Mouse (Mus musculus) layer of hippocampus, postnatal 36 days (tissue): ENCODE measurements around the gene Ikzf3. TPM values are rescaled to one million over a fixed set of nuclear protein-coding genes. Genes with fewer than 3 reads are reported as not detected.

Source experiments
- DNase-seq, 2 experiments: peaks; one replicate each; pipeline ENCODE4 v3.0.0; 2022
- total RNA-seq, 2 experiments: library from RNA; stranded (reverse); gene quantifications; 2 replicates each; pipeline ENCODE4 v1.2.3; 2021

Ikzf3 gene
- total RNA-seq, 2 experiments from 2014 or later: not detected

DNA sequence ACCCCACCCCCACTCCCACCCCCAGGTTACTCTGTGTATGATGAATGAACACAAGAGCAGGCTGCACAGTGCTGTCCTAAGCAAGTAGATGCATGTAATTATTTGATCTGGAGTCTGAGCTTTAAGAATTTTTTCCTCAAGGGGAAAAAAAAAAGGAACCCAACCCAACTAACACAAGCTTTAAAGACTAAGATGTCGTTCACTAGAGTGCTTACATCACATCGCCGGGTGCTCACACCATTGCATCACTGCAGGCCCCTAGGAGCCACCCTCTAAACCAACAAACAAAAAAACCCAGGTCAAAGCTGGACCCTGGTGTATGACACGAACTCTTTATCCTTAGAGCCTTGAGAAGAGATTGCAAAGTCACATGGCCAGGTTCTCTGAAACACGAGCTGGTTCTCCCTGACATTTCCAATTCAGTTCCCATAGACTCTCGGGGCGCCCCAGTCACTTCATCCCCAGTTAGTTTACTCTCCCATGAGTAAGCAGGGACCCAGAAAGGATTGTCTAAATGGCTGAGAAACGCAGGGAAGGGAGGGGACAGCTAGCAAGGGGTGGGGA lies 71.8 kb downstream of the Ikzf3 start:
- no peak for DNase-seq

DNA sequence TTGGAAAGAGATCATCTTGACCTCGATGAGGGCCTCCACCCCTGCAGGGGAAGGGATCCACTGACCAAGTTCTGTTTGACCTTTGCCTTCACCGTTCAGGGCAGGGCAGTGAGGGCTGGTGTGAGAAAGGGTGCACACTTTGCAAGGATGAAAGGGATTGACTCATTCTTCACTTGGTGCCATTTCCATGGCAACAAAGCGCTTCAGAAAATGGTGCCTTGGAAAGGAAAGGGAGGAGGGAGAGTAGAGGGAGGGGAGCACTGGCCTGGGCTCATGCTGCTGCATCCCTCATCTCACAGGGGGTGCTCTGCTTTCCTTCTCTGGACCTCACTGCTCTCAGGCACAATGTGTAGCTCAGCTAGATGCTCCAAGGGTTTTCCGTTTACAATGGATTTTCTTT lies 73.1 kb downstream of the Ikzf3 start:
- no peak for DNase-seq

DNA sequence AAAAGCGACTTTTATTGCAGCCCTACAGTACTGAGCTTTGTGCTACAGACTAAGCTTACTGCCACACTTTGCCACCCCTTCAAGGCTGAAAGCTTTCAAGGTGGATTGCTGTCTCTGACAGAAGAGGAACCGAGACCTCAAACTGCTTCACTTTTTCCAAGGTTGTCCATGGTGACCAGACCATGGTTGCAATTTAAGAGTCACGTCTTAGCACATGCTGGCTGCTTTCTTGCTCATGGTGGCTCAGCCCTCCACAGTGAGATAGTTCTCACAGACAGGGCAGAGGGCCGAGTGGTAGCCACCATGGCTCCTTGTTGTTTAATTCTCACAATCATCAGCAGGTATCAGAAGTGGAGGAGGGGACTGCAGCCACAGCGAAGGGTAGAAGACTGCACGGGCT lies 75.0 kb downstream of the Ikzf3 start:
- DNase-seq: no peak

DNA sequence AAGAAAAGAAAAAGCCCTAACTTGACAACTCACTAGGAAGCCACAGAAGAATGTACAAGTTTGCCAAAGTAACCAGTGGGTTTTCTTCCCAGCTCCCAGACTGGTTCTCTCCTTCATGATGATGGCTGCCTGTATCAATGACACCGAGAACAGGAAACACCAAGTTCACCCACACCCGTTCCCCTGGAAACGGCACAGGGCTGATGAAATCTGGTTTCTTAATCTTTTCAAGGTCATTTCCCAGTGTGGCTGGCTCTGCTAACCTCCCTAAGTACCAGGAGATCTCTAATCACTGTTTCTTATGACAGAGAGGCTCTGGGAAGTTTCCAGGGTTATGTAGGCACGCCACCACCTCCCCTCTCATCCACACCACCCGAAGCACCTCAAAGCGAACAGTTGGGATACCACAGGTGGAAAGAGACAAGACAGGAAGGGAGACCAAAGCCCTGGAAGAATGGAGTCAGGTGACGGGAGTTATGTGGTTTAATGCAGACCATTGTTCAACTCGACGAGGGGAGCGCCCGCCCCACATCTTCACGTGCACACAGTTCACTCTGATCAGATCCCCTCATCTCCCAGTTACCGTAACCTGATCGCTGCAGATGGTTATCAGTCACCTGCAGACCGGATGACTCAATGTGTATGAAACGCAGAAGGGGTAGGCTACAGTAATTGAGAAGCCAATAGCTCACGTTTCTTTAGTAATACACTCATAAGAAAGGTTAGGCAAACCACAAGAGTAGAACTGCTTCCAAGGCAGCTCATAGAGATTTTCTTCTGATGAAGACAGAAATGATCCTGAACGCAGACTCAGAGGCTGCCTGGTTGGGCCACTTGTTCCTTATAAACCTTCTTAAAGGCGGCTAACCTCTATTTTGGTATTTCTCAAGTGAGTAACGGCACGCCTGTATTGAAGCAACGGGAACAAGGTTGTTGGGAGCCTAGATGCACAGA lies 75.8 kb downstream of the Ikzf3 start:
- DNase-seq: no peak

DNA sequence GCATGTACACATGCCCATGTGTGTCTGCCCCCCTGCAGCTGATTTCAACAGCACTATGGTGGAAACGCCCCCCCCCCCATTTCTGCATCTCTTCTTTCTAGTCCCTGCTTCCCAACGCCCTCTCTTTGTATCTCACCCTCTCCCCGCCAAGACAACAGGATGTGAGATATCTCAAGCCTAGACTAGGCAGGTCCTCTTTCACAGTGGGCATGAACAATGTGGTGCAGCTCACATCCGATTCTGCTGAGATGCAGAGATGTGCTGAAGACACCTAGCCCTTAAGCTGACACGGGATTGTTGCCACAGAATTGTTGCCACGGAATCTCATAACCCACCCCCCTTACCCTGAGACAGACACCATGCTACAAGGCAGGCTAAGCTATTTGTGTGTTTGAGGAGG lies 81.3 kb downstream of the Ikzf3 start:
- DNase-seq: no peak

DNA sequence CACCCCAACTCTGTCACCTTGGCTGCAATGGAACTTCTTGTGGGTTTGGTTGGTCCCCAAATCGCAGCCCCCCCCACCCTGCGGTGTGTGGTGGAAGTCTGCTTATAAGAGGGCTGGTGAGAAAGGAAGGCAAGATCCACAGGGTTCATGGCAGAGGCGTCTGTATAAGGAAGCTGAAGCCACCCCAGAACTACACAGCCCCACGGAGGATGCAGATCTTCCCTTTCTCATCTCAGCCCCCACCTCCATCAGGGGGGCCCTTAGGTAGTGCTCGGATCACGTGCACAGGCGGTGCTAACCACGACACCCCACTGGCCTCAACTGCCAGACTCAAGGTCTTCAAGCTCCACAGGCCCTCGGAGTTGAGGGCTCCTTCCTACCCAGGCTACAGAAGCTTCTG lies 81.9 kb downstream of the Ikzf3 start:
- DNase-seq: no peak

DNA sequence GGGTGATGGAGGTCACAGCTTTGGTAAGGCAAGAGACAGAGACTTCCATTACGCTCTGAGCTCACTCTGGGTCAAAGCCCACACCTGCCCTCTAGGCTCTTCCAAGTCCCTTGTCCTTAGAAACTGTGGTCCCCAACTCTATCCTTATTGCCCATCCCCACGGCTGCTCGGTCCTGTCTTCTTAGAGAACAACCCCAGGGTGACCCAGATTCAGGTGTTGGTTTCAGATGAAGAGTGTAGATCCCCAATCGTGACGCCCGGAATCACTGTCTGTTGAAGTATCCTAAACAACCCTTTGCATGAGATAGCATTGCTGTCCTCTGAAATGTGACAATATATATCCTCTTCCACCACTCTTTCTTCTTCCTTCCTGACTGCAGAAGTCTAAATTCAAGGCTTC lies 83.6 kb downstream of the Ikzf3 start:
- DNase-seq: no peak

DNA sequence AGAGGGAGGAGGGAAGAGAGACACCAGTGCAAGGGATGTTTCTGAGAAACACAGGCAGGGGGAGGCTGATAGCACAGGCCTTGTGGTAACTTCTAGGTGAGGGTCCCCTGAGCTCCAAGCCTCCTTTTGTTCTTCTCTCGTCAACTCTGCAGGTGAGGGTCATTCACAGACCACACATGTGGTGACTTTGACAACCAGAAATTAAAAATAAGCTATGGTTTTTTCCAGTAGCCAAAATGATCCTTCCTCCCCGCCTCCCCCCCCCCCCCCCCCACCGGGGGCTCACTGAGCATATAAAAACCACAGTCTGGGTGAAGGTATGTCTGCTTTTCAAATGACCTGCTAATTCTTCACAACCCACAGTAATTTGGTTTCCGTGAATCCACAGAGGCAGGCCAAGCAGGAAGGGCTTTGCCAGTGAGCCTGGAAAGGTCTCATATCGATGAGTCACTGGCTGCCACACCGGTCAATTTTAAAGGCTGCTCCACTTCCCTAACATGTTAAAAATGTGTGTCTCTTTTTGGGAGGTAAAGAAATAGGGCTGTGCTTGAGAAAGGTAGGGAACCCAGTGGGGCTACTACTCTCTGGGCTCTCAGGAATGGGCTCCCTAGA lies 84.6 kb downstream of the Ikzf3 start:
- no peak for DNase-seq

DNA sequence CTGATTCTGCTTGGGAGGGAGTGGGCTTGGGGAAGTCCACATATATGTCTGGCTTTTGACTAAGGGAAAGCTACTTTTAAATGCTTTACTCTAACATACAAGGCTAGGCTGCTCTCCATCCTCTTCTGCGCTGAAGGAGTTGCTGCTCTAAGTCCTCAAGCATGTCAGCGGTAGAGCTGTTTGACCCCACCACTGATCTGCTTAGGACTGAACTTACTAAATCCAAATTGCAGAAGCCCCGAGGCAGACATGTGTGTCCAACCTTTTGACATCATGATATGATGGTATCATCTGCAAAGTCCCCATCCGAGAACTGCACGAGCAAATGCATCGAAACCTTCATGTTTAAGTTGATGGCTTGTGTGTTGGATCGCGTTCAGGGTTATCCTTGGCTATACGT lies 86.0 kb downstream of the Ikzf3 start:
- no peak for DNase-seq

DNA sequence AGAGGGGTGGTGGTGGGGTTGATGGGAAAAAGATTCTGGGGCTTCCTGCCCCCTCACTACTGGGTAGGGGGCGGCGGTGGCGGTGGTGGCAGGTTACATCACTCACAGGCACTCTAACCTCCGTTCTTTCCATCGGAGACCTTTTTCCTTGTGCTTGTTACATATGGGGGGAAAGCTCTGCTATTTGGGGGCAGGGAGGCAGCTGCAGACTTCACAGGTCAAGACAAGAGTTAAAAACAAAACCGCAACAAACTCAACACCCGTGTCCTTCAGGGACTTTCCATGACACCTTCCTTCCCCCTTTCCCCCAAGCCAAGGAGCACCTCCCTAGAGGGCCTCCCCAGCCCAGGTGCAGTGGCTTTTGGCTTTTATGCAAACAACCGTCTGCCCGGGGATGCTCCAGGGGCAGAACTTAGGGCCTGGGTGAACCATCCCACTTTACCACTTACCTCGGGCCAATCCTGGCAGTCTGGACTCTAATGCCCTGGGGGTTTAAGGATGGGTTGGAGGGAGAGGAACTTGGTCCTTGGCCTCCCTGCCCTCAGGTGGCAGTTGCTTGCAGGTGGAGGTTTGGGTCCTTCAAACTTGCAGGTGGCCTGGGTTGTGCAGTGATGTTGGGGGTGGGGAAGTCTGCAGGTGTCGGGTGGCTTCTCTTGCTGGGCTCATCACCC lies 86.6 kb downstream of the Ikzf3 start:
- DNase-seq: no peak

DNA sequence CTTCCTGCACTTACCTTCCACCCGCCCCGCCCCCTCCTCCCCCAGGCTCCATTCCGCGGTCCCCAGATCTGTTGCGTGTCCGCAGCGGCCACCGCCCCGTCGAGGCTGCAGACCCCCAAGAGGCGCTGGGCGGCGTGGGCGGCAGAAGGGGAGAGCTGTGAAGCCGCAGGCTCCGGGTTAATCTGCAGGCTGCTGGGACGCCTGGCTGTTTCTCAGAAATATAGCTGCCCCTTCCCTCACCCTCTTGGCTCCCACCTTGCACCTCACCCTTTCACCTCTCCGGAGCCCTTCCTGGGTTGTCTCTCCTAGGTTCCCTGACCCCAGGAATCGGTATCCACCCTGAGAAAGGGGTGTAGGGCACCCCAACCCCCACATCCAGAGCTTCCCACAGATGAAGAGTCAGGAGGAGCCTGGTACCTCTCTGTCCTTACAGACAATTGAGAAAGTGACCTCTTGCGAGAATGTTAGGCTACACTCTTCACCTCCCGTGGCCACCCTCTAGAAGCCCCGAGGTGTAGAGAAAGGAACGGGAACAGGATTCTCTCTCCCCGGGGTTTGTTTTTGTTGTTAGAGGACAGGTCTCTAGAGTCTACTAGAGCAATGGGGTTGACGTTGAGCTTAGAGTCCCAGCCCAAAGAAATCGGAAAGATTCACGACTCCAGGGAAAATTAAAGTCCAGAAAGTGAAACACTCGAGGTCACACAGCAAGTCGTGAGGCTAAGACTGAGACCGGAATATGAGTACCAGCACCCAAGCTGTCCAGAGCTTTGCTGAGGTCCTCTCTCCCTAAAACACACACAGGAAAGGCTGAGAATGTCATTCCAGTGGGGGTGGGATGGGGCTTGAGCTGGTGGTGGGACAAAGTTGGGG lies 87.5 kb downstream of the Ikzf3 start:
- no peak for DNase-seq

DNA sequence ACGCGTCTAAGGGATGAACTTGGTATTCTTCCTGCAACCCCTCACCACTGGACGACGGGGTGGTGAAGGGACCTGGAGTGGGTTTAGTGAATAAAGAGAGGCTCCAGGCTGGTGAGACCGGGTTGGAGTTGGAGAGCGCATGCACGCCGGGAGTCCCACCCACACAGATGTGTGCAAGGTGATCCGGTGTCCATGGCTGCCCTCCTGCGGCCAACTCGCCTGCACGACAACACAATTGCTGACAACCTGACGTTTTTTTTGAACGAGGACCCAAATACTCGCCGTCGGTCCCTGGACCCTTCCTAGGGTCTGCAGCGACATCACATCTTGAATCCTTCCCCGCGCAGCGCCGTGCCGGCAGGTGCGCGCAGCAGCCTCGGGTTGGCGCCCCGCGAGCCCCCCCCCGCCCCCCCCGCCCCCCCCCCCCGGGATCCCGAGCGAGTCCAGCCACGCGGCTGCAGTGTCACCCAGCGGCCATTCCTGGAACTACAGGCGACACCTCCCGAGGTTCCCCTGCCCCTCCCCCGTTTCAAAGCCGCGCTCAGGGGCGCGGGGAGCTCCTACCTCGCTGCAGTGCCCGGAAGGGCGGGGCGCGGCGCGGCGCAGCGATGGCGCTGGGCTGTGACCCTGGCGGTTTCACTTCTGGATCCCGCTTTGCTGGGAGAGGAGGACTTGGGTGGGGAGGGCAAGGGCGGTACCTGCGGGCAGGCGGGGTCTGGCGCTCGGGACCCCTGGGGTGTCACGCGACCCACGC lies 88.3 kb downstream of the Ikzf3 start:
- DNase-seq: peak; percentile 69 to 76

DNA sequence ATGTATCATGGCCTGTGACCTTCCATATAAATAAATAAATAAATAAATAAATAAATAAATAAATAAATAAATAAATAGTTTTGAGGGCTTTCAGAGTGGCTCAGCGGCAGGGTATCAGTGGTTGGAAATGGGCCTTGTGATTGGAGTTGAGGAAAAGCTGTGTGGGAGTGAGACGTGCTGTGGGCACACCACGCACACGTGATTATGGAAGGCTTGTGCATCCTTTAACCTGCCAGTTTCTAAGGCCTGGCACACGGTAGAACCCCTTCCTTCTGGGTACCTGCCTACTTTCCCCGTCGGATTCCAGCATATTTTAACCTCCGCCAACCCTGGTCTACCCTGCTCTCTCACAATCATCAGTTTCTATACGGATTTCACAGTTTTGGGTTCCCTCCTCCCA lies 88.9 kb downstream of the Ikzf3 start:
- no peak for DNase-seq

DNA sequence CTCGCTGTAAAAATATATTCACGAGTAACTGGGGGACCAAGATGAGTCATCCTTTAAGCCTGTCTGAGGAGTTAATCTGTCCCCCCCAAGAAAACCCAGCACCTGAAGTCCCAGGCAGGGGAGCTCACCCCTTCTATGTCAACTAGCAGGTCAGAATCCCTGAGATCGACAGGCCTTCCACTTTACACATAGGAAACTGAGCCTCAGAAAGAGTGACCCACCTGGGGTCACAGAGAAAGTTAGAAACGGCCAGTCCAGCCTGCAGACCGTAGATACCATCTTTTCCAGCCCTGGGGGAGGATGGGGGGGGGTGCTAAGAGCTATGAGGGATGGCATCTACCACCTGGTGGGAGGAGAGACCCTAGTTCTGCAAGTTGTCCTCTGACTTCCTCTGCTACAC lies 89.3 kb downstream of the Ikzf3 start:
- no peak for DNase-seq

DNA sequence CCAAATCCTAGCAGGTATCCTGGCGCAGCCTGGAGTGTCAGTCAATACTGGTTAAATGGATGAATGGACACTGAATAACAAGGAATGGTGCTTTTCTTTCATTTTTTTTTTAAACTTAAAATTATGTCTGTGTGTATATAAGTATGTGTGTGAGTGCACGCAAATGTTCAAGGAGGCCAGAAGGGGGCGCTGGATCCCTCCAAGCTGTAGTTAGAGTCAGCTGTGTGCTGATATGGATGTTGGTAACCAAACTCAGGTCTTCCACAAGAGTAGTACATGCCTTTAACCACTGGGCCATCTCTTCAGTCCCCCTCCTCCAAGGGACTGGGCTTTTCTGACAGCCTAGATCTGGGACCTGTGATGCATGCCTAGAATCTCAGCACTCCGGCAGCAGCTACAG lies 90.3 kb downstream of the Ikzf3 start:
- DNase-seq: no peak

DNA sequence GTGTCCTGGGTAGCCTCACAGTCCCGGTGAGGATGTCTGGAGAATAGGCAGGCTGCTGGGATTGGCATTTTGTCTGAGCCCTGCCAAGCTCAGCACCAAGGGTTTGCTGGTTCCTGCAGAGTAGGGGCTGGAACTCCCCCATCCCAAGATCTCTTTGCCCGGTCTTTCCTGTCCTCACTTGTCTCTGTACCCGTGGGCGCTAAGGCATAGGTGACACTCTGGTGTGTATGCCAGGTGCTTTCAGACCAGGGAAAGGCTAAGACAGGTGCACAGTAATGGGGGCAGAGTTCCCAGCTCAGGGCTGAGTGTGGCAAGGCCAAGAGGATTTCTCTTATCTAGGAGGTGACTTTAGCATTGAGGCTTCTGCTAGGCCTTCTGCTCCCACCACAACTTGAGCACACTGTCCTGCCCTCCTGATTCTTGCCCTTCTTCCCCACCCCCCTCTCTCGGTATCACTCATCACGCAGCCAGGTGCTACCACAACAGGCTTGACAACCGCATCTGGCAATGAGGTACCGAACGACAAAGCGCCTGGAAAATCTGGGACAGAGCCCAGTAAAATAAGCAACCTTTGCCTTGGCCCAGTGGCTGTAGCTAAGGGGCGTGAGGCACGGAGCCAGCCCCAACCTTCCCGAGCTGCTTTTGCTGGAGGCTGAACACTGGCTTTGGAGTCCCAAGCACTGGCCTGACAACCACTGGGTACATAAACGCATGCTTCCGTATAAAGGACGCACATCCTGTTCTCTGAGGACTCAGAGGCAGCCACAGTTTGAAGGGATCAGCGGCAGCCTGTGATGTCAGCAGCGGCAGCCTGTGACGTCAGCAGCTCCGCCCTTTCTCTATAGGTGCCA lies 95.7 kb downstream of the Ikzf3 start:
- no peak for DNase-seq

DNA sequence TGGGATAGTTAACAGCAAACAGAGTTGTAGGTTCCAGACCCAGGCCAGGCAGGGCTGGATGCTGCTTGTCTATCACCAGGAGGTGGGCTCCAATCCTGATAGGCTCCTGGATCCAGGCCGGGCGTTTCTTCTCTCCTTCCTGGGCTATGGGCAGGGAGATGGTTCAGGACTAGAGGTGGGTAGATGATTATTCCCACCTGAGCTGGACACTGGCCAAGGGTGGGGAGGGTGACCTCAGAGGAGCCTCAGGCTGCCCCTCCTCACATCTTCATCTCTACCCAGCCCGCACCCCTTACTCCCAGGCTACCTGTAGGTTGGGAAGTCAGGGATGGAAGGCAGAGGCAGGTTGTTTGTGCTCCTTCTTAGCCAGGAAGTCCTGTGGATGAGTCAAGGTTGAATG lies 96.4 kb downstream of the Ikzf3 start:
- DNase-seq: no peak

DNA sequence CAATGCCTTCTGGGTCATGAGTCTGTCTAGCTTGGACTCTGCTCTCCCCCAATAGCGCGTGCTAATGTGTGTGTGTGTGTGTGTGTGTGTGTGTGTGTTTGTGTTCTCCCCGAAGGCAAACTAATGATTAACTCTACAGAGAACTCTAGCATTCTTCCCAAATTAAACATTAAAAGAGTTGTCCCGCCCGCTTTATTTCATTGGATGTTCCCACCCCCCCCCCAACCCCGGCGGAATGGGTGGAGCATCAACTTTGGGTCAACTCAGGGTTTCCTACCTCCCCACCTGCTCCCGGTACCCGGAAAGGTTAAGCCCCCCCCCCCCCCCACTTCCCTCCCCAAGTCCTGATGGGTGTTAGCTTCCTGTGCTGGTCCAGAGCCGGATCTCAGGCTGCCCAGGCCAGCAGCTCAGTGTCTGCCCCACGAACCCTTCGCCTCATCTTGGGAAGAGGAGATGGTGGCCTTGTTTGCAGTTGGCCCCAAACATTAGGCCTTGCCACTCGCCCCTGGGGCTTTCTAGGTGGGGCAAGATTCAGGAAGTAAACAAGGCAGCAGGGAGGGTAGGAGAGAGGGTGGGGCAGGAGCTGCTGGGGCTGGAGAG lies 97.5 kb downstream of the Ikzf3 start:
- no peak for DNase-seq

DNA sequence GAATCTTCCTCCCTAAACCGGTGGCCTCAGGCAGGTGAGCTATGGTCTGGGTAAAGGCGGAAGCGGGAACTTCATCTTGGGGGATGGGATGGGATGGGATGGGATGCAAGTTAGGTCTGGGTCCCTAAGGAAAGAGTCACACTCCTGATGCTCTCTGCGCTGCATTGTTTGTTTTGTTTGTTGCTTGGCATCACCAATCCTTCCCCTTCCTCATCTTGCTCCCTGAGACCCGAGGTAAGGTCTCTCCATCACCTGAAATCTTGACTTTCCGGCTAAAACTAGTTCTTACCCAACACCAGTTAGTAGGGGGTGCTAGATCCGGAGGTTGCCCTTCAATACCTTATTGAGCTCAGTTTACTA lies 98.4 kb downstream of the Ikzf3 start:
- no peak for DNase-seq
